Mouse (Mus musculus) midbrain, embryonic 10.5 days (tissue): Measurements from ENCODE around the gene Ndufs3. TPM values are rescaled to one million over a fixed set of nuclear protein-coding genes. Genes with fewer than 3 reads are reported as not detected.

Experiments used
- DNase-seq: peaks from one replicate; pipeline ENCODE4 v3.0.0-alpha.2; 2017; ENCODE audit warnings: low spot score
- H3K27ac ChIP-seq: fragments of 300-500 bp; sonication (generic); replicated peaks from 2 replicates; pipeline ENCODE4 v1.5.1; 2016; ENCODE audit warnings: mild to moderate bottlenecking
- H3K27me3 ChIP-seq: fragments of 300-500 bp; sonication (generic); 2 replicates; pipeline ENCODE4 v1.6.1; 2016; ENCODE audit warnings: low read depth, mild to moderate bottlenecking; ENCODE audit not compliant: poor library complexity, severe bottlenecking
- H3K36me3 ChIP-seq: fragments of 300-500 bp; sonication (generic); 2 replicates; pipeline ENCODE4 v1.6.1; 2016; ENCODE audit warnings: mild to moderate bottlenecking, moderate library complexity
- H3K4me1 ChIP-seq: fragments of 300-500 bp; sonication (generic); 2 replicates; pipeline ENCODE4 v1.6.1; 2016
- H3K4me3 ChIP-seq: fragments of 300-500 bp; sonication (generic); 2 replicates; pipeline ENCODE4 v1.5.1; 2016; ENCODE audit warnings: mild to moderate bottlenecking, moderate library complexity
- H3K9me3 ChIP-seq: fragments of 300-500 bp; sonication (generic); replicated peaks from 2 replicates; pipeline ENCODE4 v1.6.1; 2016; ENCODE audit warnings: mild to moderate bottlenecking
- WGBS: fragments of 180-500 bp; shearing (Covaris S2); methylation state at CpG from one replicate; pipeline ENCODE4 v1.1.7; 2016; 5-methylcytosine and 5-hydroxymethylcytosine counted together
- polyA plus RNA-seq: library from polyadenylated mRNA; unstranded; fragments of >200 nt; fragmentation: Nextera tagmentation; extraction: Ambion mirVana; gene quantifications from 2 replicates; pipeline ENCODE4 v1.2.1, GENCODE M21; 2016

The Ndufs3 gene
- polyA plus RNA-seq, 1 experiment from 2014 or later: 199 TPM

DNA sequence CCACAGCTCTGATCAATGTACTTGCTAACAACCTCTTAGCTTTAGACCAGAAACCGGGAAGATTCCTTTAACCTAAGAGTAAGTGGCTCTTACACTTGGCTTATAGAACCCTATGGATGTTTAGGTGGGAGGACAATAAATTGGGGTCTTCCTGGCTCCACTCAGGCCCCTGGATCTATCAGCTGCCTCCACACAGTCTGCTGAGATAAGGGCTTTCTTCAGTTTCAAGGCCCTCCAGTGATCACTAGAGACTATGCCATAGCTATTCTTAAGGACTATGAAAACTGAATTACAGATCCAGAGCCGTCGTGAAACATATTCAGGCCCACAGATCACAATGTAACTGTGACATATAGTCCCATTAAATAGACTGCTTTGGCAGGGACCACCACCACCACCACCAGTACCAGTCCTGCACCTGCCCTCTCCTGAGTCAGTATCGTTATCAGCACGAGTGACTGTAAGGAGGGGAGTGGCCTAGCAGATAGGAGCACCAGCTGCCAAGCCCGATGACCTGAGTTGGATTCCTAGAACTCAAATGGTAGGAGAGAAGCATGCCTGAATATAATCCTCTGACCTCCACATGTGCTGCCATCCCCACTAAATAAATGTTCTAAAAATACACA is 10.8 kb downstream of the Ndufs3 start:
- H3K9me3 ChIP-seq: no peaks in the 10 kb centered on the region
- peaks cover 38% of the 10 kb centered on the region for H3K27me3 ChIP-seq
- H3K27ac ChIP-seq: no peak overlapping the region
- no peak for DNase-seq
- peaks cover 17% of the 10 kb centered on the region for H3K4me1 ChIP-seq
- no peak overlapping the region for H3K4me3 ChIP-seq
- peaks cover 65% of the 10 kb centered on the region for H3K36me3 ChIP-seq
- 92% methylated on average over 6 of the region's 6 CpGs for whole genome bisulfite sequencing

DNA sequence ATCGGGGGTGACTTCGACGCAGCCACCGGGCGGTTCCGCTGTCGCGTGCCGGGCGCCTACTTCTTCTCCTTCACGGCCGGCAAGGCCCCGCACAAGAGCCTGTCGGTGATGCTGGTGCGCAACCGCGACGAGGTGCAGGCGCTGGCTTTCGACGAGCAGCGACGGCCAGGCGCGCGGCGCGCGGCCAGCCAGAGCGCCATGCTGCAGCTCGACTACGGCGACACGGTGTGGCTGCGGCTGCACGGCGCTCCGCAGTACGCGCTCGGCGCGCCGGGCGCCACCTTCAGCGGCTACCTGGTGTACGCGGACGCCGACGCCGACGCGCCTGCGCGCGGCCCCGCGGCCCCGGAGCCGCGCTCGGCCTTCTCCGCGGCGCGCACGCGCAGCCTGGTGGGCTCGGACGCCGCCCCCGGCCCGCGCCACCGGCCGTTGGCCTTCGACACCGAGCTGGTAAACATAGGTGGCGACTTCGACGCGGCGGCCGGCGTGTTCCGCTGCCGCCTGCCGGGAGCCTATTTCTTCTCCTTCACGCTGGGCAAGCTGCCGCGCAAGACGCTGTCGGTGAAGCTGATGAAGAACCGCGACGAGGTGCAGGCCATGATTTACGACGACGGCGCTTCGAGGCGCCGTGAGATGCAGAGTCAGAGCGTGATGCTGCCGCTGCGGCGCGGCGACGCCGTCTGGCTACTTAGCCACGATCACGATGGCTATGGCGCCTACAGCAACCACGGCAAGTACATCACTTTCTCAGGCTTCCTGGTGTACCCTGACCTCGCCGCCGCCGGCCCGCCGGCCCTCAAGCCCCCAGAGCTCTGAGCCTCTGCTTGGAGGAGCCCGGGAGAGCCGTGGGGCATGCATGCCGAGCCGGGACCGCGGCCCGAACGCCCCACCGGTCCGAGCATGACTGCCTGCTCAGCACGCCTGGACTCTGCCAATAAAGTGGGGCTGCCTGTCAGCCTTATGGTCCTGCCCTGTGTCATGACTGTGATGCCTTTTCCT is 14.8 kb downstream of the Ndufs3 start:
- no peaks in the 10 kb centered on the region for H3K9me3 ChIP-seq
- peaks cover 26% of the 10 kb centered on the region for H3K36me3 ChIP-seq
- WGBS: 4% methylated on average over 133 of the region's 133 CpGs
- H3K4me1 ChIP-seq: peaks cover 43% of the 10 kb centered on the region
- peak; percentile 59 for DNase-seq
- peak overlapping the region; percentile 75 for H3K27ac ChIP-seq
- peak overlapping the region; percentile 56 for H3K4me3 ChIP-seq
- H3K27me3 ChIP-seq: peaks cover 78% of the 10 kb centered on the region

DNA sequence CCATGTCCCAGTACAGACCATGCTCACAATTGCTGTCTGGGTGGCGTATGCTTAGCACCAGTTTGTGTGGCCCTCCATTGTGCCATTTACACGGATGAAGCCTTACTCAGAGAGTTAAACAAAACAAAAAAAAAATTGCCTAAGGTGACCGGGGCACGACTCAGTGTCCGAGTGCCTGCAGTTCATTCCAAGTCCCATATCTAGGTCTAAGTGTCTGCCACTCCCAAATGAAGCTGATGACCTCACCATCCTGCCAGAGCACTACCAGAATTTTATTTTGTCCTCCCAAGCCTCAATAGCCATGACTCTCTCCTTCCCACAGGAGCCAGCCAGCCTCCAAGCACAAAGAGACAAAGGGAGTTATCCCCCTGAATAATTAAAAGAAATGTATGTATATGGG is 17.0 kb downstream of the Ndufs3 start:
- H3K27me3 ChIP-seq: peaks cover 96% of the 10 kb centered on the region
- no peak overlapping the region for H3K27ac ChIP-seq
- DNase-seq: no peak
- peaks cover 47% of the 10 kb centered on the region for H3K4me1 ChIP-seq
- no peak overlapping the region for H3K4me3 ChIP-seq
- 76% methylated on average over 5 of the region's 5 CpGs for WGBS
- peaks cover 7% of the 10 kb centered on the region for H3K36me3 ChIP-seq
- no peaks in the 10 kb centered on the region; the same call in 1 of the 2 replicates for H3K9me3 ChIP-seq

DNA sequence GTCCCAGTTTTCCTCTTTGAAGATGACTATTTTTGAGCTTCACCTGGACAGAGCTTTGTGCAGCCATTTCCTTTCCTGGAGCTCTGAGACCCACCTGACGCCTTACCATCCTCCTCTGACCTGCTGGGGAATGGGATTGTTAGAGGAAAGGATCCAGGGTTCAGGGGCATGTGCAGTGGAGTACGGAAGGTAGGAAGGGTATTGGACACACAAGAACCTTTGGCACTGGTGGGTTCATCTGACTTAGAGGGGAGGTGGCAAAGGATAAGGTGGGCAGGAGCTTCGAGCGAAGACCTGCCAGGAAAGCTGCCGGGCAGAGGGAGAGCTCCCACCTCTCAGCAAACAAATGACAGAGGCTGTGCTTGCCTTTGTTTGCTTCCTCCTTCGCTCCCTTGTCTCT is 18.2 kb downstream of the Ndufs3 start:
- Histone ChIP-seq H3K4me3 (peak overlapping the region; percentile 66), H3K9me3 (no peaks in the 10 kb centered on the region; the same call in 1 of the 2 replicates), H3K36me3 (no peaks in the 10 kb centered on the region), H3K27ac (peak overlapping the region; percentile 81; the same call in 1 of the 2 replicates), H3K27me3 (peaks cover 84% of the 10 kb centered on the region), H3K4me1 (peaks cover 44% of the 10 kb centered on the region)
- no peak for DNase-seq
- WGBS: 21% methylated on average over 6 of the region's 6 CpGs

DNA sequence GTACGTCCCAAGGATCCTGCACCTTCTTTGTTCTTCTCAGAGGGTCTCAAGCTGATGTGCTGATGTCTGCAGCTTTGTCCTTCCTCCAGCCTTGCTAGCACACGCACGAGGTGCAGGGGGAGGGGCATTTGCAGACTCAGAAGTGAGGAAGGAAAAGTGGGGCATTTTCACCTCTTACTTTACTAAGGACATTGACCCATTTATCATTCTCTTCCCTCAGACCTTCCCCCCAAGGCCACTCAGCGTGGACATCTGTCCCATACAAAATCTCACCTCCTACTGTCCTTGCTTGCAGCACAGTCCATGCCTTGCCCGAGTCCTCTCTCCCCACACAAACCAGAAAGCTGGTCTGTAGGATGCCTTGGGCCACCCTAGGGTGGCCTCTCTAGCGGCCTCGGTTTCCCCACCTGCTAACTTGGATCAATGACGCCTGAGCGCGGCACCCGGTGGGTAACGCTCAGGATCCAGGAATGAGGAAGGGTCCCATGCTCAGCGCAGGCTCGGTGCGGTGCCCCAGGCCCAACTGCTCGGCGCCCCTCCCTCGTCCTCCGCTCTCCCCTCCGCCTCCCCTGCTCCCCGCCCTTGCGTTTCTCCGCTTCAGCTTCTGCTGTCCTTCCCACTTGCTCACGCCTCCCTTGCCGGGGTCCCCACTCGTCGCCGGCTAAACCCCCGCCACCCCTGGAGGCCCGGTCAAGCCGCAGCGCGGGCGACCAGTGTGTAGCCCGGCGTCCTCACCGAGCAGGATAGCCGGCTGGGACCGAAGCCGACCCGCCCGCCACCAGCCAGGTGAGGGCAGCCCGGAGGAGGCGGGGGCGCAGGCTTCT is 19.2 kb downstream of the Ndufs3 start, which contains the start of gene C1qtnf4:
Gene C1qtnf4, plus strand, starts transcription at position 643 of the 824 bp plus-strand sequence.
- Histone ChIP-seq H3K9me3 (no peaks in the 10 kb centered on the region; the same call in 1 of the 2 replicates), H3K4me3 (peak within 1 kb of the TSS; percentile 66), H3K36me3 (no peaks in the 10 kb centered on the region), H3K27ac (peak within 1 kb of the TSS; percentile 81), H3K27me3 (peaks cover 82% of the 10 kb centered on the region), H3K4me1 (peaks cover 45% of the 10 kb centered on the region)
- DNase-seq: peak; percentile 66
- WGBS: 2% methylated on average over 45 of the region's 45 CpGs

DNA sequence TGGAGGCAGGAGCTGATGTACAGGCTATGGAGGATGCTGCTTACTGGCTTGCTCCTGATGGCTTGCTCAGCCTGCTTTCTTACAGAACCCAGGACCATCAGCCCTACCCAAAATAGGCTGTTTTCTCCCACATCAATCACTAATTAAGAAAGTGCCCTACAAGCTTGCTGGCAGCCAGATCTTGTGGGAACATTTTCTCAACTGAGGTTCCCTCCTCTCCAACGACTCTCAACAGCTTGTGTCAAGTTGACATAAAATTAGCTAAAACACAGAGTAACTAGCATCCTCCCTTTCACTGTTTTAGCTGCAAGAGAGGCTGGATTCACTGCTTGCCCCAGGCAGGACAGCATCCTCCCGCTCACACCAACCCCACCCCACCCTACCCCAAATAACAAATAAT is 22.8 kb downstream of the Ndufs3 start:
- WGBS: 89% methylated on average over 2 of the region's 2 CpGs
- no peaks in the 10 kb centered on the region; the same call in 1 of the 2 replicates for H3K9me3 ChIP-seq

DNA sequence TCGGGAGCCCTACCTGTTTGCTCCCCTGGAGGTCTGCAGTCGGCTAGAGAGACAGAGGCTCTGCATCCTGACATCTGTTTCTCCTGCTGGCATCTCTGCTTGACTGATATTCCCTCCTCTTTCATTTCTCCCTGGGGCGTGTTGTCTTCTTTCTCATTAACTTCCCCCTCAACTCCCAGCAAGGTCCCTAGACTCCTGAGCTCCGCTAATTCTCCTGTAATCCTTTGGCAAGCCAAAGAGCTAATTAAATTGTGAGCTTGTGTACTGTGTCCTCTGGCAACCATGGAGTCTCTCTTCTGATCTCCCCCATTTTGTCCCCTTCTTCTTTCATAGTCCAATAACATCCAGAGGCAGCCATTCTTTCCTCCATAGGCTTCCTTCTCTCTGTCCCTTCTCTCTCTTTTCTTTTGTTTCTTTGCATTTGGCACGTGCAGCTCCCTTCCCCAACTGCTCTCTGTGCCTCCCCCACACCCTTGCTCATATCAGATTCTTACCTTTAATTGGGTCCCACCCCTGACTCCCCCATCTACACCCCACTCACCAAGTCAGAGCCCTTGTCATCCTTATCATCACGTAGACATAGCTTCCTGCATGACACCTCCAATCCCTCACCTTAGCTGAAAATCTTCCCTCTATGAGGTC is 24.4 kb downstream of the Ndufs3 start:
- Histone ChIP-seq H3K27ac (no peak overlapping the region), H3K4me3 (no peak overlapping the region), H3K27me3 (peaks cover 44% of the 10 kb centered on the region), H3K9me3 (no peaks in the 10 kb centered on the region; the same call in 1 of the 2 replicates), H3K4me1 (peaks cover 25% of the 10 kb centered on the region), H3K36me3 (no peaks in the 10 kb centered on the region)
- 13% methylated on average over 6 of the region's 6 CpGs for WGBS
- no peak for DNase-seq

More for the DNA sequence above, 22.8 kb downstream of the Ndufs3 start:
- DNase-seq: no peak
- peaks cover 60% of the 10 kb centered on the region for H3K27me3 ChIP-seq
- no peaks in the 10 kb centered on the region for H3K36me3 ChIP-seq
- peaks cover 40% of the 10 kb centered on the region for H3K4me1 ChIP-seq
- H3K27ac ChIP-seq: no peak overlapping the region
- no peak overlapping the region for H3K4me3 ChIP-seq

DNA sequence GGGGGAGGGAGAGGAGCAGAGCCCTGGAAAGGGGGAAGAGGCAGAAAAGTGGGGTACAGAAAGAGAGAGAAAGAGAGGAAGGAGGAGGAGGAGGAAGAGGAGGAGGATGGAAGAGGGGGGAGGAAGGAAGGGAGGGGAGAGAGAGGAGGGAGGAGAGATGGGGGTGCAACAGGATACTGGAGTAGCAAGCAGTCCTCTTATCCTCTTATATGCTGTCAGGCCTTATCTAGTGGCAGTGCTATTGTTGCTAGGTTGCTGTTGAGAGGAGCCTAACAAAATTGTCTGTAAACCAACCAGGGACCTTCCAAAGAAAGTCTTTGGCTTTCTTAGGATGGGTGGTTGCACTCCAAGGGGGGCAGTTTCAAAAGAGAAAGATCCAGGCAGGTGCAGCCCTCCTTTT is 25.2 kb downstream of the Ndufs3 start:
- no peak overlapping the region for H3K4me3 ChIP-seq
- H3K27me3 ChIP-seq: peaks cover 36% of the 10 kb centered on the region
- no peaks in the 10 kb centered on the region; the same call in 1 of the 2 replicates for H3K9me3 ChIP-seq
- peaks cover 16% of the 10 kb centered on the region for H3K4me1 ChIP-seq
- H3K27ac ChIP-seq: no peak overlapping the region
- H3K36me3 ChIP-seq: no peaks in the 10 kb centered on the region
- DNase-seq: no peak

DNA sequence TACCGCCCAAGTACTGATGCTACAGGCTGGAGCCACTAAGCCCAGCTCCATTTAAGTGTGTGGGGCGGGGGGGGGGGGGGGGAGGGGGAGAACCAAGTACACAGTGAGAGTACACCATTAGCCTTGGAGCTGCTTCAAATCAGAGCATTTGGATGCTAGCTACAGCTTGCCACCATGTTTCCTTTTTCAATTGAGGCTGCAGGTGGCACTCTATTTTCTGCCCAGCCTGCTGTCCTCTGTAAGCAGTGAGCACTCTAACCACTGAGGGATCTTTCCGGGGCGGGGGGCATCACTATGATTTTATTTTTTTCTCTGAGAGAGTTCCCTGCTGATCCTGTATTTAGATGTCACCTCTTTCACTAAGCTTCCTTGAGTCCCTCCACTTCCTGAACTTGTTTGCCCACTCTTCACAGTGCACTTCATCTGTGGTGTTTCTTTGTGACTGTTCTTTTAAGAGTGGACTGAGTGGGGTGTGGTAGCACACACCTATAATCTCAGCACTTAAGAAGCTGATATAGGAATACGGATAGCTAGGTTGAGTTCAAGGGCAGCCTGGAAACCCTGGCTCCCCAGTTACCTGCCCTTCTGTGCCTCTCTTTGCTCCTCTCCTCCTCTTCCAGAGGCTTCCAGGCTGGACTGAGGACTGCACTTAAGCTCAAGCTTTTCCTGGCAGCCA is 26.9 kb downstream of the Ndufs3 start:
- no peak overlapping the region for H3K27ac ChIP-seq
- no peaks in the 10 kb centered on the region for H3K36me3 ChIP-seq
- no peak overlapping the region for H3K4me3 ChIP-seq
- H3K9me3 ChIP-seq: no peaks in the 10 kb centered on the region
- no peak for DNase-seq
- peaks cover 16% of the 10 kb centered on the region for H3K4me1 ChIP-seq
- peaks cover 22% of the 10 kb centered on the region; the same call in 1 of the 2 replicates for H3K27me3 ChIP-seq
- WGBS: 64% methylated on average over 5 of the region's 5 CpGs

DNA sequence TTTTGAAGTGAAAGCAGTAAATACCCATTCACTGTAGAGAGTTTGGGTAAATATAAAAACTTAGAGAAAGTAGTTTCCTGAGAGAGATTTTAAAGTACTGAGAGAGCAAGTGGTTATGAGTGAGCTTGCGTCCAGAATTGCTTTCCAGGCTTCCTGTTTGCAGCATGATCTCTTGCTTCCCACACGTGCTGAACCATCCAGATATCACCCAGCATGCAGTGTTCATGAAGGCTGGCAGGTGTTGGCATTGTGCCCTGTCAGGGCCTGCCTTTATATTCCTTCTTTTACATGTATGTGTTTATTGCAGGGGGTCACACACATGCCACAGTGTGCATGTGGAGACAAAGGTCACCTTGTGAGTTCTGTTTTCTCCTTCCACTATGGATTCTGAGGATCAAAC is 29.4 kb downstream of the Ndufs3 start:
- no peak for DNase-seq
- Histone ChIP-seq H3K27ac (no peak overlapping the region), H3K9me3 (no peaks in the 10 kb centered on the region), H3K4me1 (peaks cover 13% of the 10 kb centered on the region), H3K36me3 (no peaks in the 10 kb centered on the region), H3K27me3 (peaks cover 13% of the 10 kb centered on the region; the same call in 1 of the 2 replicates), H3K4me3 (no peak overlapping the region)
- WGBS: 83% methylated on average over 2 of the region's 2 CpGs

DNA sequence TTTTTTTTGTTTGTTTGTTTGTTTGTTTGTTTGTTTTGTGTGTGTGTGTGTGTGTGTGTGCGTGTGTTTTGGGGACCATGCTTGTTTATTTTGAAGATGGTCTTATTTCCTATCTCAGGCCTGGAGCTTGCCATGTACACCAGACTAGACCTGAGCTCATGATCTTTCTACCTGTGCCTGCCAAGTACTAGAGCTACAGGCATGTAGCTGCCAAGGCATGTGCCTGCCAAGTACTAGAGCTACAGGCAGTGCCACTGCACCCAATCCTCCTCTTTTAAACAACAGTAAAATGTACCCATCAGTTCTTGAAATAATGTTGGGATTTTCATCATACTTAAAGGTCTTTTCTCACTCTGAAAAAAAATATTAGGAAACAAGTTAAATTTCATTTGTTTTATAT is 30.6 kb downstream of the Ndufs3 start:
- no peak for DNase-seq
- Histone ChIP-seq H3K27ac (no peak overlapping the region), H3K36me3 (no peaks in the 10 kb centered on the region), H3K9me3 (no peaks in the 10 kb centered on the region), H3K4me1 (peaks cover under 1% of the 10 kb centered on the region), H3K27me3 (0 out of 2 replicates have a peak, but pooled peaks cover 1% of the 10 kb centered on the region), H3K4me3 (no peak overlapping the region)
- WGBS: 83% methylated on average over 1 of the region's 1 CpGs
